Mouse (Mus musculus) right cerebral cortex, adult 2 months (tissue): Measurements from ENCODE around the gene Iqcj.

Experiments
- DNase-seq, 2 experiments: peaks; one replicate each; pipeline ENCODE4 v3.0.0; 2021 to 2022; ENCODE audit warnings: low spot score in 2 of 2

The Iqcj gene

GRCm38 (mm10) chr3:67892026-67892705 lies at the start of gene Iqcj, which contains the start of gene Iqschfp:
TSS of gene Iqcj (plus strand) at chr3:67892220.
TSS of gene Iqschfp (plus strand) at chr3:67892232.
- DNase-seq, result peak; percentile 57 to 59

GRCm38 (mm10) chr3:67852397-67852796 lies 39.6 kb upstream of the Iqcj start:
- DNase-seq, result no peak

- DNase-seq, result no peak
These were observed 30.5 kb upstream of the Iqcj start for GRCm38 (mm10) chr3:67861524-67861923.

GRCm38 (mm10) chr3:67867420-67868065 lies 24.5 kb upstream of the Iqcj start:
- DNase-seq, result no peak

- no peak for DNase-seq
These were observed 22.6 kb upstream of the Iqcj start for GRCm38 (mm10) chr3:67869424-67869823.

GRCm38 (mm10) chr3:67877253-67877652 lies 14.8 kb upstream of the Iqcj start:
- DNase-seq, result no peak

- no peak for DNase-seq
These were observed 7.7 kb upstream of the Iqcj start for GRCm38 (mm10) chr3:67884335-67884734.

- DNase-seq, result no peak
These were observed 5.8 kb upstream of the Iqcj start for GRCm38 (mm10) chr3:67886176-67886575.

GRCm38 (mm10) chr3:67887251-67887650 lies 4.8 kb upstream of the Iqcj start:
- DNase-seq, result no peak

- DNase-seq, result peak; percentile 33 to 54
These were observed 748 bp downstream of the Iqcj start for GRCm38 (mm10) chr3:67892768-67893167.

GRCm38 (mm10) chr3:67902517-67902916 lies 10.5 kb downstream of the Iqcj start:
- DNase-seq, result no peak

- DNase-seq, result no peak
These were observed 16.6 kb downstream of the Iqcj start for GRCm38 (mm10) chr3:67908586-67908985.

GRCm38 (mm10) chr3:67918098-67918497 lies 26.1 kb downstream of the Iqcj start:
- DNase-seq, result no peak

- DNase-seq, result no peak
These were observed 26.7 kb downstream of the Iqcj start for GRCm38 (mm10) chr3:67918634-67919259.

- DNase-seq, result peak; percentile 12 to 16
These were observed 31.1 kb downstream of the Iqcj start for GRCm38 (mm10) chr3:67923095-67923494.

GRCm38 (mm10) chr3:67925453-67925852 lies 33.4 kb downstream of the Iqcj start:
- DNase-seq, result no peak

GRCm38 (mm10) chr3:67930424-67931133 lies 38.6 kb downstream of the Iqcj start:
- DNase-seq, result no peak

- no peak for DNase-seq
These were observed 39.2 kb downstream of the Iqcj start for GRCm38 (mm10) chr3:67931181-67931580.

- DNase-seq, result no peak
These were observed 39.9 kb downstream of the Iqcj start for GRCm38 (mm10) chr3:67931914-67932313.

- DNase-seq, result no peak
These were observed 43.8 kb downstream of the Iqcj start for GRCm38 (mm10) chr3:67935829-67936228.

- DNase-seq, result no peak
These were observed 55.0 kb downstream of the Iqcj start for GRCm38 (mm10) chr3:67947000-67947399.

- no peak for DNase-seq
These were observed 60.5 kb downstream of the Iqcj start for GRCm38 (mm10) chr3:67952517-67952940.
